Mouse (Mus musculus): ENCODE measurements at regions not wholly inside any gene's neighbourhood (a gene's known extent, or its start where the extent isn't known, plus 50 kb on each side); places are given as distances from the start of the nearest gene placed in this dataset.

GRCm38 (mm10) chr3:38116071-38116787 is 368.4 kb downstream of the Ankrd50 start:
- peak; percentile 66 for DNase-seq

GRCm38 (mm10) chr3:38112568-38112967 is 372.1 kb downstream of the Ankrd50 start:
- no peak for DNase-seq

GRCm38 (mm10) chr3:38105022-38105857 is 379.4 kb downstream of the Ankrd50 start:
- DNase-seq: no peak

- no peak for DNase-seq
Observed at GRCm38 (mm10) chr3:38104418-38104817, 380.1 kb upstream of the Gm5148 start.

GRCm38 (mm10) chr3:38102985-38103384 is 378.7 kb upstream of the Gm5148 start:
- DNase-seq: no peak

- no peak for DNase-seq
Observed at GRCm38 (mm10) chr3:38102181-38102580, 377.9 kb upstream of the Gm5148 start.

- peak; percentile 58 for DNase-seq
Observed at GRCm38 (mm10) chr3:38094370-38094979, 370.2 kb upstream of the Gm5148 start.

GRCm38 (mm10) chr3:38084548-38084947 is 360.3 kb upstream of the Gm5148 start:
- no peak for DNase-seq

- DNase-seq: no peak
Observed at GRCm38 (mm10) chr3:38082386-38082785, 358.1 kb upstream of the Gm5148 start.

- peak; percentile 48 for DNase-seq
Observed at GRCm38 (mm10) chr3:38076835-38077234, 352.5 kb upstream of the Gm5148 start.

- DNase-seq: no peak
Observed at GRCm38 (mm10) chr3:38073946-38074345, 349.7 kb upstream of the Gm5148 start.

GRCm38 (mm10) chr3:38055627-38056026 is 331.3 kb upstream of the Gm5148 start:
- DNase-seq: no peak

GRCm38 (mm10) chr3:38052941-38053340 is 328.7 kb upstream of the Gm5148 start:
- no peak for DNase-seq

- no peak for DNase-seq
Observed at GRCm38 (mm10) chr3:38051748-38052147, 327.5 kb upstream of the Gm5148 start.

- no peak for DNase-seq
Observed at GRCm38 (mm10) chr3:38050856-38051255, 326.6 kb upstream of the Gm5148 start.

GRCm38 (mm10) chr3:38050366-38050765 is 326.1 kb upstream of the Gm5148 start:
- no peak for DNase-seq

GRCm38 (mm10) chr3:38049290-38049689 is 325.0 kb upstream of the Gm5148 start:
- DNase-seq: peak; percentile 63

GRCm38 (mm10) chr3:38047445-38047844 is 323.2 kb upstream of the Gm5148 start:
- no peak for DNase-seq

- DNase-seq: no peak
Observed at GRCm38 (mm10) chr3:38046611-38047010, 322.3 kb upstream of the Gm5148 start.

GRCm38 (mm10) chr3:38045989-38046388 is 321.7 kb upstream of the Gm5148 start:
- no peak for DNase-seq

- DNase-seq: no peak
Observed at GRCm38 (mm10) chr3:38045523-38045922, 321.2 kb upstream of the Gm5148 start.

- no peak for DNase-seq
Observed at GRCm38 (mm10) chr3:38044338-38044737, 320.0 kb upstream of the Gm5148 start.

GRCm38 (mm10) chr3:38042614-38043013 is 318.3 kb upstream of the Gm5148 start:
- peak; percentile 66 for DNase-seq

GRCm38 (mm10) chr3:38036131-38036530 is 311.8 kb upstream of the Gm5148 start:
- no peak for DNase-seq
